Mouse (Mus musculus) lung, postnatal 0 days (tissue): ENCODE measurements around the gene Tdrd12. TPM values are rescaled to one million over a fixed set of nuclear protein-coding genes. Genes with fewer than 3 reads are reported as not detected.

Source experiments
- ATAC-seq: fragments of 200-750 bp; cut with Nextera tagmentation; 2 replicates; pipeline ENCODE4 v1.8.0; 2017; ENCODE audit warnings: moderate library complexity
- DNase-seq: peaks from one replicate; pipeline ENCODE4 v3.0.0-alpha.2; 2016; ENCODE audit warnings: low spot score
- H3K27ac ChIP-seq: fragments of 300-500 bp; sonication (generic); 2 replicates; pipeline ENCODE4 v1.5.1; 2014; ENCODE audit warnings: antibody characterized with exemption, mild to moderate bottlenecking, low read length, mixed read lengths
- H3K27me3 ChIP-seq: fragments of 300-500 bp; sonication (generic); replicated peaks from 2 replicates; pipeline ENCODE4 v1.6.1; 2014; ENCODE audit warnings: low read length, mixed read lengths; ENCODE audit not compliant: insufficient read depth
- H3K36me3 ChIP-seq: fragments of 300-500 bp; sonication (generic); 2 replicates; pipeline ENCODE4 v1.6.1; 2014; ENCODE audit warnings: low read length, mixed read lengths; ENCODE audit not compliant: insufficient read depth
- H3K4me1 ChIP-seq: fragments of 300-500 bp; sonication (generic); 2 replicates; pipeline ENCODE4 v1.6.1; 2014; ENCODE audit warnings: antibody characterized with exemption, low read depth, low read length, mixed read lengths; ENCODE audit not compliant: insufficient read depth
- H3K4me2 ChIP-seq: fragments of 300-500 bp; sonication (generic); replicated peaks from 2 replicates; pipeline ENCODE4 v1.6.1; 2014; ENCODE audit warnings: low read depth, mild to moderate bottlenecking, low read length, moderate library complexity, mixed read lengths
- H3K4me3 ChIP-seq: fragments of 300-500 bp; sonication (generic); 2 replicates; pipeline ENCODE4 v1.5.1; 2014; ENCODE audit warnings: low read depth, low read length
- H3K9ac ChIP-seq: fragments of 300-500 bp; sonication (generic); replicated peaks from 2 replicates; pipeline ENCODE4 v1.6.1; 2014; ENCODE audit warnings: low read depth, mild to moderate bottlenecking
- H3K9me3 ChIP-seq: fragments of 300-500 bp; sonication (generic); 2 replicates; pipeline ENCODE4 v1.6.1; 2016; ENCODE audit warnings: low read length, mixed read lengths
- CTCF ChIP-seq: IDR thresholded peaks from 2 replicates; pipeline ENCODE4 v1.5.1; 2016; ENCODE audit warnings: antibody characterized with exemption, mild to moderate bottlenecking
- EP300 ChIP-seq: IDR thresholded peaks from 2 replicates; pipeline ENCODE4 v1.6.1; 2016; ENCODE audit warnings: antibody characterized with exemption, mild to moderate bottlenecking, control low read depth
- WGBS: fragments of 180-500 bp; shearing (Covaris S2); extraction: QIAGEN DNeasy Blood & Tissue Kit; methylation state at CpG from one replicate; pipeline ENCODE4 v1.1.7; 2014; 5-methylcytosine and 5-hydroxymethylcytosine counted together
- polyA plus RNA-seq: library from polyadenylated mRNA; unstranded; fragments of >200 nt; fragmentation: Nextera tagmentation; extraction: Ambion mirVana; gene quantifications from 2 replicates; pipeline ENCODE4 v1.2.1, GENCODE M21; 2015

The Tdrd12 gene
- polyA plus RNA-seq, 1 experiment from 2014 or later, result not detected

- no peaks in the 10 kb centered on the region for H3K27me3 ChIP-seq
- H3K27ac ChIP-seq, result peak within 1 kb of the TSS; percentile 99
- no peaks in the 10 kb centered on the region for H3K9me3 ChIP-seq
- peak within 1 kb of the TSS; percentile 98 for H3K9ac ChIP-seq
- DNase-seq, result no peak
- no peaks in the 10 kb centered on the region for H3K36me3 ChIP-seq
- H3K4me2 ChIP-seq, result peak within 1 kb of the TSS; percentile 97
- no peak for ATAC-seq
- peak within 1 kb of the TSS; percentile 87 for H3K4me3 ChIP-seq
- TF ChIP-seq CTCF (no peak), EP300 (no peak)
- WGBS, result 64% methylated on average over 4 of the region's 4 CpGs
- H3K4me1 ChIP-seq, result peaks cover 3% of the 10 kb centered on the region; the same call in 1 of the 2 replicates
Measured at GRCm38 (mm10) chr7:35556205-35556603, 18.7 kb upstream of the Tdrd12 start, which contains the start of gene Nudt19. TSS of gene Nudt19 (minus strand) at chr7:35556304.

- peak overlapping the region; percentile 98 for H3K9ac ChIP-seq
- H3K27me3 ChIP-seq, result no peaks in the 10 kb centered on the region
- no peak for TF ChIP-seq CTCF
- TF ChIP-seq EP300, result no peak
- no peaks in the 10 kb centered on the region for H3K9me3 ChIP-seq
- no peaks in the 10 kb centered on the region for H3K36me3 ChIP-seq
- peak; percentile 95 for DNase-seq
- WGBS, result 2% methylated on average over 86 of the region's 93 CpGs
- ATAC-seq, result peak; percentile 94
- H3K27ac ChIP-seq, result peak overlapping the region; percentile 99
- H3K4me1 ChIP-seq, result peaks cover 3% of the 10 kb centered on the region; the same call in 1 of the 2 replicates
- H3K4me2 ChIP-seq, result peak overlapping the region; percentile 97
- peak overlapping the region; percentile 87 for H3K4me3 ChIP-seq
Measured at GRCm38 (mm10) chr7:35555224-35556204, 18.0 kb upstream of the Tdrd12 start.

GRCm38 (mm10) chr7:35554605-35555175 lies 17.1 kb upstream of the Tdrd12 start:
- ATAC-seq (peak; percentile 3; the same call in 1 of the 2 replicates), DNase-seq (peak; percentile 39)
- H3K4me1 ChIP-seq, result peaks cover 3% of the 10 kb centered on the region; the same call in 1 of the 2 replicates
- WGBS, result 3% methylated on average over 28 of the region's 28 CpGs
- peak overlapping the region; percentile 87 for H3K4me3 ChIP-seq
- no peaks in the 10 kb centered on the region for H3K9me3 ChIP-seq
- peak overlapping the region; percentile 98; the same call in 1 of the 2 replicates for H3K9ac ChIP-seq
- H3K27me3 ChIP-seq, result no peaks in the 10 kb centered on the region
- peak overlapping the region; percentile 99 for H3K27ac ChIP-seq
- H3K36me3 ChIP-seq, result peaks cover 4% of the 10 kb centered on the region; the same call in 1 of the 2 replicates
- no peak for TF ChIP-seq CTCF
- TF ChIP-seq EP300, result no peak
- peak overlapping the region; percentile 97 for H3K4me2 ChIP-seq

GRCm38 (mm10) chr7:35553751-35554604 lies 16.4 kb upstream of the Tdrd12 start:
- no peak overlapping the region for H3K27ac ChIP-seq
- TF ChIP-seq CTCF, result peak; percentile 54
- no peak for TF ChIP-seq EP300
- peaks cover 3% of the 10 kb centered on the region; the same call in 1 of the 2 replicates for H3K4me1 ChIP-seq
- no peak overlapping the region for H3K9ac ChIP-seq
- 0 out of 2 replicates have a peak overlapping the region, but pooled peaks have one; percentile 87 for H3K4me3 ChIP-seq
- DNase-seq (peak; percentile 48), ATAC-seq (no peak)
- WGBS, result 47% methylated on average over 10 of the region's 10 CpGs
- peaks cover 9% of the 10 kb centered on the region for H3K36me3 ChIP-seq
- H3K9me3 ChIP-seq, result no peaks in the 10 kb centered on the region
- no peaks in the 10 kb centered on the region for H3K27me3 ChIP-seq
- H3K4me2 ChIP-seq, result peak overlapping the region; percentile 97

GRCm38 (mm10) chr7:35545881-35546280 lies 8.3 kb upstream of the Tdrd12 start:
- TF ChIP-seq EP300, result no peak
- TF ChIP-seq CTCF, result peak; percentile 93
- DNase-seq, result peak; percentile 83

More at GRCm38 (mm10) chr7:35545881-35546280, 8.3 kb upstream of the Tdrd12 start:
- 27% methylated on average over 4 of the region's 4 CpGs for WGBS
- Histone ChIP-seq H3K4me3 (no peak overlapping the region), H3K4me2 (no peak overlapping the region), H3K36me3 (peaks cover 9% of the 10 kb centered on the region), H3K27me3 (no peaks in the 10 kb centered on the region), H3K27ac (no peak overlapping the region), H3K9me3 (no peaks in the 10 kb centered on the region), H3K4me1 (no peaks in the 10 kb centered on the region), H3K9ac (no peak overlapping the region)
- ATAC-seq, result peak; percentile 75
